Mouse (Mus musculus) liver, embryonic 15.5 days (tissue): Measurements from ENCODE around the gene Rpa3. TPM values are rescaled to one million over a fixed set of nuclear protein-coding genes. Genes with fewer than 3 reads are reported as not detected.

Experiments
- ATAC-seq: fragments of 200-750 bp; cut with Nextera tagmentation; 2 replicates; pipeline ENCODE4 v1.8.0; 2017; ENCODE audit warnings: moderate number of reproducible peaks, mild to moderate bottlenecking, moderate library complexity; ENCODE audit not compliant: insufficient read depth
- H3K27ac ChIP-seq: fragments of 300-500 bp; sonication (generic); replicated peaks from 2 replicates; pipeline ENCODE4 v1.5.1; 2015; ENCODE audit warnings: mild to moderate bottlenecking, inconsistent platforms
- H3K27me3 ChIP-seq: fragments of 300-500 bp; sonication (generic); 2 replicates; pipeline ENCODE4 v1.6.1; 2015; ENCODE audit warnings: mild to moderate bottlenecking, inconsistent platforms
- H3K36me3 ChIP-seq: fragments of 300-500 bp; sonication (generic); replicated peaks from 2 replicates; pipeline ENCODE4 v1.6.1; 2015; ENCODE audit warnings: moderate library complexity, mild to moderate bottlenecking, inconsistent platforms
- H3K4me1 ChIP-seq: fragments of 300-500 bp; sonication (generic); replicated peaks from 2 replicates; pipeline ENCODE4 v1.6.1; 2015; ENCODE audit warnings: inconsistent platforms
- H3K4me2 ChIP-seq: fragments of 300-500 bp; sonication (generic); 2 replicates; pipeline ENCODE4 v1.6.1; 2015; ENCODE audit warnings: moderate library complexity, mild to moderate bottlenecking, inconsistent platforms
- H3K4me3 ChIP-seq: fragments of 300-500 bp; sonication (generic); replicated peaks from 2 replicates; pipeline ENCODE4 v1.5.1; 2015; ENCODE audit warnings: mild to moderate bottlenecking, inconsistent platforms
- H3K9ac ChIP-seq: fragments of 300-500 bp; sonication (generic); 2 replicates; pipeline ENCODE4 v1.6.1; 2015; ENCODE audit warnings: moderate library complexity, mild to moderate bottlenecking, inconsistent platforms
- H3K9me3 ChIP-seq: fragments of 300-500 bp; sonication (generic); replicated peaks from 2 replicates; pipeline ENCODE4 v1.6.1; 2016; ENCODE audit warnings: inconsistent platforms
- WGBS: fragments of 180-500 bp; shearing (Covaris S2); methylation state at CpG from one replicate; pipeline ENCODE4 v1.1.7; 2015; ENCODE audit warnings: mixed read lengths; ENCODE audit not compliant: insufficient replicate concordance; 5-methylcytosine and 5-hydroxymethylcytosine counted together
- polyA plus RNA-seq: library from polyadenylated mRNA; unstranded; fragments of >200 nt; fragmentation: Nextera tagmentation; extraction: Ambion mirVana; gene quantifications from 2 replicates; pipeline ENCODE4 v1.2.1, GENCODE M21; 2015

Gene Rpa3
- polyA plus RNA-seq, 1 experiment from 2014 or later, result 89.2 TPM

DNA sequence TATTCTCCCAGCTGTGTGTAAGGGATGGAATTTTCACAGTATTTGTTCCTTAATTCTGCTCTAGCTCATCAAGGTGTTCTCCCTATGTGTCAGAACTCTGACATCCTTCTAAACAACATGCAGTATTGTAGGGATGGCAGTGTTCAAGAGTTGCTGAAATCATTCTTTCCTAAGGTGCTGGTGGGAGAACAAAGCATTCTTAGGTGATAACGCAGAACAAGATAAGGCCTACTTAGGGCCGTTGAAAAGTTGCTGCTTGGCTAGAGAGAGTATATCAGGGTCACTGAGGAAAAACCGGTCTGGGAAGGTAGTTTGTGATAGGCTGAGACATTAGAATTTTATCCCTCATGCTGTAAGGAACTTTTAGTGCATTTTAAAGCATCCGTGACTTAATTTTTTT lies 17.5 kb upstream of the Rpa3 start:
- H3K4me1 ChIP-seq, result peaks cover 4% of the 10 kb centered on the region
- no peak overlapping the region for H3K9ac ChIP-seq
- no peaks in the 10 kb centered on the region for H3K27me3 ChIP-seq
- no peak overlapping the region for H3K4me2 ChIP-seq
- ATAC-seq, result no peak
- no peaks in the 10 kb centered on the region for H3K9me3 ChIP-seq
- H3K36me3 ChIP-seq, result peaks cover 4% of the 10 kb centered on the region; the same call in 1 of the 2 replicates
- 28% methylated on average over 4 of the region's 4 CpGs for WGBS
- H3K27ac ChIP-seq, result no peak overlapping the region
- H3K4me3 ChIP-seq, result no peak overlapping the region

DNA sequence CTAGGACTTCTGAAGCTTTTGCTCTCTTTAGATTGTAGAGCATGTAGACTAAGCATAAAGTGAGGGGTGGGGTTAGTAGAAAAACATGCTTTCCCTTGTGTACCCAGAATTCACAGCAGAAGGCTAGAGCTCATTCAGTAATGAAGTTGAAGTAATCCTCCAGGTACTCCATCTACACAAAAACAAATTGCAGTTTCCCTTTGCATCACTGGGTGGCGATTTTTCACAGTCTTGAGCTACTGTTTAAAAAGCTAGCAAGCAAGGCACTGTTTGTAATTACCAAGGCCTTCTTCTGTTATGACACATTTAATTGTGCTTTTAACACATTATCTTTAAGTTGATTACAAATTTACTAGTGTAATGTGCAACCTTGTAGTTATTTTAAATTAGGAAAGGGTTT lies 16.1 kb upstream of the Rpa3 start:
- no peak for ATAC-seq
- Histone ChIP-seq H3K4me2 (no peak overlapping the region), H3K4me1 (peaks cover 4% of the 10 kb centered on the region), H3K36me3 (peaks cover 11% of the 10 kb centered on the region; the same call in 1 of the 2 replicates), H3K9me3 (no peaks in the 10 kb centered on the region), H3K9ac (no peak overlapping the region), H3K4me3 (no peak overlapping the region), H3K27ac (0 out of 2 replicates have a peak overlapping the region, but pooled peaks have one; percentile 34), H3K27me3 (no peaks in the 10 kb centered on the region)
- 13% methylated on average over 1 of the region's 1 CpGs for WGBS

DNA sequence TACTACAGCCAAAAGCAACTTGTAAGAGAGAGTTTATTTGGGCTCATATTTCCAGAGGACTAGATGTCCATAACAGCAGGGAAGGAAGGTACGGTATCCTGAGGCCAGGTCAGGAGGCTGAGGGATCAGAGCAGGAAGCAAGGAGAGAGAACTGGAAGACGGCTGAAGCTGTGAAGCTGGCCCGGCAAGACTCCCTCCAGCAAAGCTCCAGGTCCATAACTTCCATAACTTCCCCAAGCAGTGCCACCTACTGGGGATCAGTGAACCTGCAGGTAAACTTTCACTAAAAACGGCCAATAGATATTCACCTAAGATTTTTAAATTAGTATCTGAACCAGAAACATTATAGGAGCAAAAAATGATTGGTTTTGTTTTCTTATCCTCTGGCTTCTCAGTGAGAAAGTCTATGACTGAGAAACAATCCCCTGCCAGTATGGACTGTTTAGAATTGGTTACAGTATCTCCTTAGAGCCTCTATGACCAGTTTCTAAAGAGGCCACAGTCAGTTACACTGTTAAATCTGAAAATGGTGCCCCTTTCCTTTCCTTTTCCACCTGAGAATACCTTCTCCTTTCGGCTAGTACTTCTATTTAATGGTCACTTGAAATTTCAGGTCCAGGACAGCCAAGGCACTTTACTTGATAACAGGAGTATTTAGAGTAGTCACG lies 15.5 kb upstream of the Rpa3 start:
- Histone ChIP-seq H3K4me1 (peaks cover 7% of the 10 kb centered on the region), H3K9ac (no peak overlapping the region), H3K27ac (0 out of 2 replicates have a peak overlapping the region, but pooled peaks have one; percentile 34), H3K4me3 (no peak overlapping the region), H3K36me3 (peaks cover 11% of the 10 kb centered on the region; the same call in 1 of the 2 replicates), H3K27me3 (no peaks in the 10 kb centered on the region), H3K4me2 (no peak overlapping the region), H3K9me3 (no peaks in the 10 kb centered on the region)
- 33% methylated on average over 6 of the region's 6 CpGs for WGBS
- ATAC-seq, result no peak

DNA sequence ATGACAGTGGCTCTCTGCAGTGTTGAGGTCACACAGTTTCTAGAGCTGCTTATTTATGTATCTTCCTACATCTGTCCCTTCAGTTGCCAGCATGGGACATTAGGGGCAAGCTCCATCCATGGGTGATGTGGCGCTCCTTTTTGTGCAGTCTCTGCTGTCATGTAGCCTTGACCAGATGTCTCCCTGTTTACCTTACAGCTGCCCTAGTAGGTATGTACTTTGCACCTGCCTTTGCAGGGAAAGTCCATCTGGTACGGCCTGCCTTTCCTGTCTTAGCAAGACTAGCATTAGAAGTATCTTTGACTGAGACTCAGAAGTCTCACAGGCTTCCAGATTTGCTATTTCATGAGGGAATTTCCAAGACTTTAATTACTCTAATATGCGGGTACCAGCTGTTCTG lies 12.1 kb upstream of the Rpa3 start:
- Histone ChIP-seq H3K4me3 (no peak overlapping the region), H3K4me1 (peaks cover 10% of the 10 kb centered on the region), H3K36me3 (peaks cover 11% of the 10 kb centered on the region; the same call in 1 of the 2 replicates), H3K27me3 (no peaks in the 10 kb centered on the region), H3K9me3 (no peaks in the 10 kb centered on the region), H3K9ac (no peak overlapping the region), H3K27ac (no peak overlapping the region), H3K4me2 (no peak overlapping the region)
- 75% methylated on average over 3 of the region's 3 CpGs for WGBS
- ATAC-seq, result peak; percentile 61

DNA sequence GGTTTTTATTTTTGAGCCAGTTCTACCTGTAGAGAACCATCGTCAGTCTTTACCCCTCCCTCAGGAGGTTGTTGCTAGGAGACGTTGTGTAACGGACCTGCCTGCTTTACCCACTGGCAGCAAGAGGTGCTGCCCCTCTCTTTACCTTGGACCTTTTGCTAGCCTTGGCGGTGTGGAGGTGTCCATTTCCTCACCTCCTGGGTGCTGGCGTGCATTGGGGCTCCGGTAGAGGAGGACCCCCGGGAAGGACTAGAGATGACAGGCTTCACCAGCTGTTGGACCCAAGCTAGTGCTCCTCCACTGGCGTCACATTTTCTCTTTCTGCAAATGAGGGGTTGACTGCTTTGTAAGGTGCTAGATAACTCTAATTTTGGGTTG lies 683 bp upstream of the Rpa3 start:
- no peaks in the 10 kb centered on the region for H3K9me3 ChIP-seq
- H3K36me3 ChIP-seq, result peaks cover 6% of the 10 kb centered on the region; the same call in 1 of the 2 replicates
- under 1% methylated on average over 8 of the region's 8 CpGs for WGBS
- peak overlapping the region; percentile 93 for H3K4me2 ChIP-seq
- peak; percentile 13 for ATAC-seq
- H3K4me1 ChIP-seq, result peaks cover 21% of the 10 kb centered on the region
- H3K27ac ChIP-seq, result peak overlapping the region; percentile 90
- H3K9ac ChIP-seq, result peak overlapping the region; percentile 81
- H3K4me3 ChIP-seq, result peak overlapping the region; percentile 79
- no peaks in the 10 kb centered on the region for H3K27me3 ChIP-seq

DNA sequence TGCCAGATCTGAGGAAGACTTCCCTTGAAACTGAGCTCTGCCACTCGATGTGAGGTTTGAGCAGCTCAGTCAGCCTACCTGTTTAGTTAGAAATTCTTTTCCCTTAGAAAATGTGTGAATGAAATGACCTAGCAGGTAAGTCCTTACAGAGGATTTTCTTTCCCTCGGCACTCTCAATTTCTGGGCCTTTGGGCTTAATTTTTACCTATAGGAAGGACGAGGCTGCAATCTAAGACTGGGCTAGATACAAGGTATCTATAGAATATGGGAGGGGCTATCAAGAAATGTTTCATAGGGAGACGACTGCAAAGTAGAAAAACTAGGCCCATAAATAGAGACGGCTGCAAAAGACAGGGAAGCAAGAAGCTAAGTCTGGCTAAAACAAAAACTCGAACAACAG lies 657 bp downstream of the Rpa3 start:
- Histone ChIP-seq H3K9ac (peak overlapping the region; percentile 77), H3K27ac (peak overlapping the region; percentile 79)
- no peak for ATAC-seq

DNA sequence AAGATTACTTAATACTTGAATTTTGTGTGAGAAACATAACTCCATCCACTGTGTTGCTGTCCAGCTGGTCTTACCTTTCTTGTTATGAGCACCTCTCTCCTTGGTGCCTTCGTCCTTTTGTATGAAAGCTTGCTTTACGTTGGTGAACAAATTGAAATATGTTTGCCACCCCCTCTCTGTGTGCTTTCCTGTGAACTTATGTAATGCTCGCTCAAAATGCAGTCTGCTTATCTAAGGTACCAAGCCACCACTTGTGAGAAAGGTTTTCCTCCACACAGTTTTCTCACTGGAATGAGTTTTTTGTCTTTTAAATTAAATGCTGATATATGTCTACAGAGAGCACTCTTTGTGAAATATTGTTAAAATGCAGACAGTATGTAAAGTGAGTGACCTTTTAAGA lies 30.4 kb downstream of the Rpa3 start:
- H3K9ac ChIP-seq, result no peak overlapping the region
- H3K4me2 ChIP-seq, result no peak overlapping the region
- no peak for ATAC-seq
- no peak overlapping the region for H3K4me3 ChIP-seq
- WGBS, result 68% methylated on average over 3 of the region's 3 CpGs
- no peak overlapping the region for H3K27ac ChIP-seq
- H3K27me3 ChIP-seq, result no peaks in the 10 kb centered on the region
- no peaks in the 10 kb centered on the region for H3K4me1 ChIP-seq
- peaks cover 50% of the 10 kb centered on the region for H3K36me3 ChIP-seq
- H3K9me3 ChIP-seq, result no peaks in the 10 kb centered on the region

More for the DNA sequence above, 657 bp downstream of the Rpa3 start:
- peaks cover 21% of the 10 kb centered on the region for H3K4me1 ChIP-seq
- no peaks in the 10 kb centered on the region for H3K9me3 ChIP-seq
- 4% methylated on average over 6 of the region's 6 CpGs for WGBS
- H3K4me3 ChIP-seq, result peak overlapping the region; percentile 79
- H3K4me2 ChIP-seq, result peak overlapping the region; percentile 84
- no peaks in the 10 kb centered on the region for H3K27me3 ChIP-seq
- H3K36me3 ChIP-seq, result peaks cover 17% of the 10 kb centered on the region

DNA sequence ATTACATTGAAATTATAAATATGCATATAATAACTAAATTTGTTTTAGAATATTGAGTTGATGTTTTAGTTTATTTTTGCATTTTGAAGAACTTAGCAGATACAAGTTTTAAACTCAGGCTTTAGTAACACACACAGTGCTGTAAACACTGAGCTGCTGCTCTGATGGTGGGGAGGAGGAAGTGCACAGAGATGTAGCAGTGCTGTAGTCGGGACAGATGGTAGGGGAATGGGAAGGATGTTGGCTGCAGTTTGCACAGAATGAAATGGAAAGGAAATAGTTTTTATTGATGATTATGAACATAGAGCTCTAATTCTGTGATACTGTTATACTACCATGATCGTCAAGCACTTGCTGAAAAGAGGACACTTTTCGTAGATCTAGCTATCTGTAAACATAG lies 31.9 kb downstream of the Rpa3 start:
- no peak overlapping the region for H3K4me2 ChIP-seq
- H3K4me1 ChIP-seq, result no peaks in the 10 kb centered on the region
- ATAC-seq, result no peak
- peaks cover 40% of the 10 kb centered on the region for H3K36me3 ChIP-seq
- no peak overlapping the region for H3K27ac ChIP-seq
- H3K4me3 ChIP-seq, result no peak overlapping the region
- no peaks in the 10 kb centered on the region for H3K27me3 ChIP-seq
- H3K9ac ChIP-seq, result no peak overlapping the region
- no peaks in the 10 kb centered on the region for H3K9me3 ChIP-seq
- WGBS, result 74% methylated on average over 3 of the region's 3 CpGs

DNA sequence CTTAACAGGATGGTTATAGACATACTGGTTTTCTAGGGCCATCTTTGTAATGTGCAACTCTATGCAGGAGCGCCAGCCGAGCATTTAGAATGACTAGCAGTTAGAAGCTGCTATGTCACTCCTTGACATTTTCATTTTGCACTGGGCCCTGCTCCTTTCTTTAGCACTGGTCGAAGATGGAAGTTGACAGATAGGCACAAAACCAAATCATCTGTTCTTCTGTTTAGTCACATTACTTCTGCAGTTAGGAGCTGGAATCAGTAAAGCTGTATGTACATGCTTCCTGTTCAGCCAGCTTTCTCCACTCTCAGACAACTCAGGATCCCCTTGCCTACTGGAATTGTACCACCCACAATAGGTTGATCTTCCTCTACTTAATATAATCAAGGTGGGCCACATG lies 48.3 kb downstream of the Rpa3 start:
- WGBS, result 57% methylated on average over 3 of the region's 3 CpGs
- H3K9ac ChIP-seq, result no peak overlapping the region
- H3K9me3 ChIP-seq, result no peaks in the 10 kb centered on the region

DNA sequence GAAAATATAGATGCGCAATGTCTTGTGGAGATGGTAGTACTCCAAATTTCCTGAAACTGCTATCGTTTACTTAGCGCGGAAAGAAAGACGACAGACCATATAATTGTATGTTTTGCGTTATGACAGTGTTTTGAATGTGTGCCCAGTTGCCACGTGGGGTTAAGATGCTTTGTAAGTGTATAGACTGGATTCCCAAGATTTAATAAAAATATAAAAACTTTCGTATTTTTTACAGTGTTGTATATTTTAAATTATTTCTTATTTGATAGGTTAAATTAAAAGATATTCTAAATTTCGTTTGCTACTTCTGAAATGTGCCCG lies 49.1 kb downstream of the Rpa3 start:
- peak overlapping the region; percentile 94 for H3K4me3 ChIP-seq
- no peaks in the 10 kb centered on the region for H3K9me3 ChIP-seq
- H3K27ac ChIP-seq, result peak overlapping the region; percentile 91
- H3K4me1 ChIP-seq, result peaks cover 16% of the 10 kb centered on the region
- peak overlapping the region; percentile 83 for H3K4me2 ChIP-seq
- WGBS, result 7% methylated on average over 10 of the region's 10 CpGs
- H3K9ac ChIP-seq, result peak overlapping the region; percentile 84
- ATAC-seq, result no peak
- H3K27me3 ChIP-seq, result no peaks in the 10 kb centered on the region
- H3K36me3 ChIP-seq, result peaks cover 6% of the 10 kb centered on the region

More for the DNA sequence above, 48.3 kb downstream of the Rpa3 start:
- Histone ChIP-seq H3K4me3 (peak overlapping the region; percentile 94), H3K27me3 (no peaks in the 10 kb centered on the region), H3K27ac (no peak overlapping the region), H3K36me3 (peaks cover 14% of the 10 kb centered on the region), H3K4me1 (peaks cover 16% of the 10 kb centered on the region), H3K4me2 (peak overlapping the region; percentile 83)
- no peak for ATAC-seq

DNA sequence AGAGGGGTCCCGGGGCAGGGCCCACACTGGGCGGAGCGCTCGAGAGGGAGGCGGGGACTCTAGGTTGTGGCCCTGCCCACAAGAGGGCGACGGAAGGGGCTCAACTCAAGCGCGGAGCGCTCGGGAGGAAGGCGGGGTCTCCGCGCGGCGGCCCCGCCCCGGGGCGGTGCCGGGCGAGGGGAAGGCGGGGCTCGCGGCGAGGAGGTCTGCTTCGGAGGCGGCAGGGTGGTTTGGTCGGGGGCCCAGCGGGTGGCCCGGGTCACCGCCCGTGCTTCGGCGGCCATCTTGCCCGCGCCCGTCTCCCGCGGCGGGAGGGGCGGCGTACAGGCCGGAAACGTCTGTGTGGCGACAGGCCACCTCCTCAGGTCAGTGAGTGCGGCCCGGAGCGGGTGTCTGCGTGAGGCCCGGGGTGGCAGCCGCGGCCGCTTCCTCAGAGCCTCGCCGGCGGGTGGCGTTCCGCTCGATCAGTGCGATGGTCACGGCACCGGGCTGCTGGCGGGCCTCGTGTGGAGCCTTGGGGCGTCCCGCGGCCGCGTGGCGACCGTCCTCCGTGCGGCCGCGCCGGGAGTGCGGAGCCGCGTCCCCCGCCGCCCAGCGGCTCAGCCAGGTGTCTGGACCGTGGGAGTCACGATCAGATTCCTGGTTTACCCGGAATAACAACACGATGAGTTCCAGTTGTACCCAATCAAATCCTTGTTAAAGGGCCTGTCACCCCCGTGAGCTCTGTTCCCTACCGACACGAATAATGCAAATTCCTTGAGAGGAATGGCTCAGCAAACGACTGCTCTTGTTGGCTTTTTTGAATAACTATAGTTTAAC lies 49.7 kb downstream of the Rpa3 start, which contains the start of gene Mios:
Gene Mios, plus strand, starts transcription at position 176 of the 819 bp plus-strand sequence.
- Histone ChIP-seq H3K9ac (peak within 1 kb of the TSS; percentile 84), H3K9me3 (no peaks in the 10 kb centered on the region), H3K4me1 (peaks cover 16% of the 10 kb centered on the region), H3K27me3 (no peaks in the 10 kb centered on the region), H3K27ac (peak within 1 kb of the TSS; percentile 91), H3K36me3 (0 out of 2 replicates have a peak, but pooled peaks cover 4% of the 10 kb centered on the region), H3K4me3 (peak within 1 kb of the TSS; percentile 94), H3K4me2 (peak within 1 kb of the TSS; percentile 83)
- under 1% methylated on average over 89 of the region's 90 CpGs for WGBS
- ATAC-seq, result peak; percentile 96
